Mouse (Mus musculus): Measurements from ENCODE around the gene Cyp4f17. TPM values are rescaled to one million over a fixed set of nuclear protein-coding genes. Genes with fewer than 3 reads are reported as not detected.
"Not testable (repeated sequence)": the region's sequence is repeated elsewhere in the genome, so short reads cannot be mapped to it uniquely, and the experiment has no call there.

Gene Cyp4f17
- polyA plus RNA-seq, 1 experiment from 2014 or later = 11.7 TPM

DNA sequence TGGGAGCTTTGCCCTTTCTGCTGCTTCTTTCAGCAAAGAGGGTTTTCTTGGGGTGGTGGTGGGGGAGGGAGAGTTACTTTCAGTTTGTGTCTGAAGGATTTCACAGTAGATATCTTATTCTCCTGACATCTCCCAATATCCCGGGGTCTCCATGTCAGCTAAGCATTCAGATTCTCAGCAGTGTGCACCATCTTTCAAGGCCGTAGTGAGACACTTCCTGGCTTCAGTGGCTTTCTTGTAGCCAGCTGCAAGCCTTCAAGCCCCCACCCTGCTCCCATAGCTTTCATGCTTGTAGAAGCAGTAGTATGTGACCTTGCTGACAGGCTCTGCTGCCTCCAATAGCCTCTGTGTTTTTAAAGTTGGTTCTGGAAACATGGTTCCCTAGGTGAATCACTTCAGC, 67.4 kb downstream of the Cyp4f17 start:
- H3K4me3 ChIP-seq; H3K4me2 ChIP-seq (replicated peaks); H3K36me3 ChIP-seq; H3K9ac ChIP-seq (replicated peaks); H3K9me3 ChIP-seq; H3K27me3 ChIP-seq; H3K4me1 ChIP-seq; ATAC-seq (ENCODE audit: low FRiP score, low read depth); H3K27ac ChIP-seq (replicated peaks): not testable (repeated sequence)
- 58% methylated on average over 2 of the region's 2 CpGs for WGBS

GRCm38 (mm10) chr17:32577496-32578186, 71.8 kb downstream of the Cyp4f17 start:
- no peaks in the 10 kb centered on the region for H3K27me3 ChIP-seq
- H3K27ac ChIP-seq (replicated peaks) = no peak overlapping the region
- no peaks in the 10 kb centered on the region for H3K4me1 ChIP-seq
- no peak overlapping the region for H3K4me2 ChIP-seq (replicated peaks)
- H3K4me3 ChIP-seq = no peak overlapping the region
- peaks cover under 1% of the 10 kb centered on the region; the same call in 1 of the 2 replicates for H3K9me3 ChIP-seq
- no peak overlapping the region for H3K9ac ChIP-seq (replicated peaks)
- WGBS = 72% methylated on average over 7 of the region's 7 CpGs
- ATAC-seq (ENCODE audit: low FRiP score, low read depth) = no peak
- H3K36me3 ChIP-seq = no peaks in the 10 kb centered on the region

Other genes with a start within 250 kb of the Cyp4f17 start
- gene Brd4, start 221.3 kb upstream of the Cyp4f17 start, polyA plus RNA-seq (2016; fragmentation: Nextera tagmentation; extraction: Ambion mirVana) = 108 and 116 TPM in 2 replicates
- 140 and 151 TPM in 2 replicates for gene Akap8, start 184.8 kb upstream of the Cyp4f17 start, polyA plus RNA-seq (2016; fragmentation: Nextera tagmentation; extraction: Ambion mirVana)
- gene Akap8l, start 155.4 kb upstream of the Cyp4f17 start, polyA plus RNA-seq (2016; fragmentation: Nextera tagmentation; extraction: Ambion mirVana) = 131 and 133 TPM in 2 replicates
- 47.2 and 50.2 TPM in 2 replicates for gene Wiz, start 116.6 kb upstream of the Cyp4f17 start, polyA plus RNA-seq (2016; fragmentation: Nextera tagmentation; extraction: Ambion mirVana)
- gene Rasal3, start 102.5 kb upstream of the Cyp4f17 start, polyA plus RNA-seq (2016; fragmentation: Nextera tagmentation; extraction: Ambion mirVana) = 0.59 and 1.1 TPM in 2 replicates
- not detected in 2 replicates for gene Pglyrp2, start 81.9 kb upstream of the Cyp4f17 start, polyA plus RNA-seq (2016; fragmentation: Nextera tagmentation; extraction: Ambion mirVana)
- 0.48 and 0.56 TPM in 2 replicates for gene Cyp4f39, start 53.3 kb upstream of the Cyp4f17 start, polyA plus RNA-seq (2016; fragmentation: Nextera tagmentation; extraction: Ambion mirVana)
- gene Cyp4f16, start 30.5 kb downstream of the Cyp4f17 start, polyA plus RNA-seq (2016; fragmentation: Nextera tagmentation; extraction: Ambion mirVana) = 16.7 and 19.9 TPM in 2 replicates
- gene Cyp4f37, start 115.3 kb downstream of the Cyp4f17 start, polyA plus RNA-seq (2016; fragmentation: Nextera tagmentation; extraction: Ambion mirVana) = 1.1 TPM in 1 of 2 replicates, not detected in the other
- not detected in 2 replicates for gene Cyp4f40, start 152.8 kb downstream of the Cyp4f17 start, polyA plus RNA-seq (2016; fragmentation: Nextera tagmentation; extraction: Ambion mirVana)
- 0.40 and 0.80 TPM in 2 replicates for gene Cyp4f15, start 179.6 kb downstream of the Cyp4f17 start, polyA plus RNA-seq (2016; fragmentation: Nextera tagmentation; extraction: Ambion mirVana)

Data from midbrain, embryonic 12.5 days (tissue).